Mouse (Mus musculus): ENCODE measurements around the gene Phldb2.

GRCm38 (mm10) chr16:45762859-45763505 is 190.4 kb downstream of the Phldb2 start:
- no peak for TF ChIP-seq CTCF (IDR thresholded peaks at IDR 0.05; ENCODE audit: low read depth, low read length)
- TF ChIP-seq GATA1 (IDR thresholded peaks at IDR 0.05; ENCODE audit: borderline replicate concordance, low read length): no peak
- no peak for TF ChIP-seq POLR2AphosphoS5 (IDR thresholded peaks at IDR 0.05; ENCODE audit: insufficient replicate concordance, low read depth, low read length)
- no peak for TF ChIP-seq TAL1 (conservative IDR thresholded peaks at IDR 0.05; ENCODE audit: low read depth, low read length)
